Mouse (Mus musculus) cortical plate, adult 2 months (tissue): ENCODE measurements around the gene Cfap161.

Source experiments
- CTCF ChIP-seq: fragments of 200-500 bp; IDR thresholded peaks from 2 replicates; pipeline ENCODE4 v1.5.1; 2011; ENCODE audit warnings: mild to moderate bottlenecking, control low read depth, low read length; ENCODE audit not compliant: insufficient read depth; ENCODE audit errors: extremely low read depth
- POLR2A ChIP-seq: fragments of 200-500 bp; IDR thresholded peaks from 2 replicates; pipeline ENCODE4 v1.6.1; 2011; ENCODE audit warnings: mild to moderate bottlenecking, low read length, control low read depth; ENCODE audit not compliant: insufficient read depth; ENCODE audit errors: extremely low read depth

- TF ChIP-seq POLR2A, result no peak
- no peak for TF ChIP-seq CTCF
Observed at GRCm38 (mm10) chr7:83763674-83764073, 31.0 kb downstream of the Cfap161 start.
